Comparison of ENCODE assay signal across 14 mouse cellular contexts in the genomic region with DNA sequence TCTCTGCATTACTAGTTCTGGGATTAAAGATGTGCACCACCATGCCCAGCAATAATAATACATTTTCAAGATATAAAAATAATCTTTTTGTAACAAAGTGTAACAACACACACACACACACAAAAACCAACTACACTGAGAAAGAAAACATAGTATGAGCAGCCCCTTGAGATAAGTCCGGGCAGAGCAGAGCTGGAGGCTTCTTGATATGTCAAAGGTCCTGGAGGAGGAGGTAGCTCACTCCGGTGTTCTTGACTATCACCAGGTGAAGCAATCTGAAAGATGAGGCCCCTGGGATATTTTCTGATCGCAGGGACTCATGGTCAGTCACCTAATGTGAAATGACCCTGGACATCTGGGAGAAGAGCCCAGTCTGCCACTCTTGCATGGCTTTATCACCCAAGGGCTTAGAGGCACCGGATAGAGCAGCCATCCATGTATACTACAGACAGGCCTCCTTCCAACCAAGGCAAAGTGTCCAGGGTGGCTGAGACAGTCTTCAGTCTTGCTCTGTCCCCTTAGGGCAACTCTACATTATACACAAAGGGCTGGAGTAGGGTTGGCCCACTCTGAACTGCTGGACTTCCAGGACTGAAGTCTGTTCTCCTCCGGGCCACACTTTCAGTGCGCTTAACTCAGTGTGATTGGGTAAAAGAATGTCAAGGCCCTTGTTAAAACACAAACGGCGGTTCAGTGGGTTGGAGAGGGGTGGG. TPM values are rescaled to one million over a fixed set of nuclear protein-coding genes. Genes with fewer than 3 reads are reported as not detected.
A peak's percentile ranks its signal among the peaks of the same experiment; 100 is the strongest.
DNase-seq lines count a peak whose midpoint lies in the region; ATAC-seq and TF ChIP-seq lines count a peak whose summit lies in the region.
"Had no signal": no experiment of that assay in that cellular context is flagged by ENCODE, and none has a peak within 500 bp of the region (broad histone marks: within the 10 kb centered on the region; RNA-seq: fewer than 3 reads in every experiment).

No protein-coding gene starts in this region.

- no peak for DNase-seq in forebrain, embryonic 10.5 days (ENCODE audit: extremely low spot score, low spot score)
- no peak for DNase-seq in forebrain, embryonic 11.5 days (ENCODE audit: low spot score)
- peak; percentile 69 for DNase-seq in midbrain, embryonic 11.5 days (ENCODE audit: low spot score, missing footprints)
- DNase-seq in midbrain, embryonic 14.5 days: no peak
- DNase-seq in limb, embryonic 14.5 days (ENCODE audit: low spot score): no peak
- DNase-seq in stomach, postnatal 0 days (ENCODE audit: low spot score): no peak
- DNase-seq in embryo, embryonic 10 days (ENCODE audit: low spot score): no peak
- DNase-seq in thymus, postnatal 0 days (ENCODE audit: low spot score): no peak
- DNase-seq: cerebellum, adult 11 months; gastrocnemius, postnatal 36 days; heart, postnatal 10 days; lung, postnatal 4 days had no signal

- no peaks in the 10 kb centered on the region for H3K27me3 ChIP-seq in forebrain, embryonic 10.5 days (ENCODE audit: poor library complexity, severe bottlenecking)
- H3K27me3 ChIP-seq in forebrain, embryonic 11.5 days (ENCODE audit: control insufficient read depth, insufficient read depth, low read length): no peaks in the 10 kb centered on the region
- no peaks in the 10 kb centered on the region for H3K27me3 ChIP-seq in midbrain, embryonic 11.5 days (ENCODE audit: control insufficient read depth, insufficient read depth, low read length)
- no peaks in the 10 kb centered on the region for H3K27me3 ChIP-seq in midbrain, embryonic 14.5 days (ENCODE audit: control insufficient read depth, insufficient read depth, low read length)
- no peaks in the 10 kb centered on the region for H3K27me3 ChIP-seq in limb, embryonic 14.5 days (ENCODE audit: control insufficient read depth, insufficient read depth, low read length)
- no peaks in the 10 kb centered on the region for H3K27me3 ChIP-seq in stomach, postnatal 0 days (ENCODE audit: control insufficient read depth, insufficient read depth, low read length)

- H3K4me1 ChIP-seq in forebrain, embryonic 10.5 days: peaks cover 17% of the 10 kb centered on the region
- no peaks in the 10 kb centered on the region for H3K4me1 ChIP-seq in forebrain, embryonic 11.5 days (replicated peaks; ENCODE audit: control insufficient read depth, insufficient read depth, low read length)
- no peaks in the 10 kb centered on the region for H3K4me1 ChIP-seq in midbrain, embryonic 11.5 days (ENCODE audit: control insufficient read depth, insufficient read depth, low read length)
- no peaks in the 10 kb centered on the region for H3K4me1 ChIP-seq in midbrain, embryonic 14.5 days (ENCODE audit: control insufficient read depth, insufficient read depth, low read length)
- peaks cover 5% of the 10 kb centered on the region; the same call in 1 of the 2 replicates for H3K4me1 ChIP-seq in limb, embryonic 14.5 days (ENCODE audit: control insufficient read depth, insufficient read depth, low read length)
- no peaks in the 10 kb centered on the region for H3K4me1 ChIP-seq in stomach, postnatal 0 days (replicated peaks; ENCODE audit: control insufficient read depth, insufficient read depth)

- WGBS in forebrain, embryonic 10.5 days: 91% methylated on average over 8 of the region's 8 CpGs
- WGBS in forebrain, embryonic 11.5 days: 88% methylated on average over 8 of the region's 8 CpGs
- 89% methylated on average over 8 of the region's 8 CpGs for WGBS in midbrain, embryonic 11.5 days
- 88% methylated on average over 8 of the region's 8 CpGs for WGBS in midbrain, embryonic 14.5 days
- 72% methylated on average over 8 of the region's 8 CpGs for WGBS in limb, embryonic 14.5 days
- 68% methylated on average over 8 of the region's 8 CpGs for WGBS in stomach, postnatal 0 days

- no peak overlapping the region for H3K4me2 ChIP-seq in forebrain, embryonic 11.5 days (ENCODE audit: low read depth, low read length, severe bottlenecking)
- no peak overlapping the region for H3K4me2 ChIP-seq in midbrain, embryonic 11.5 days
- H3K4me2 ChIP-seq in midbrain, embryonic 14.5 days (ENCODE audit: low read length): no peak overlapping the region
- H3K4me2 ChIP-seq in limb, embryonic 14.5 days (replicated peaks; ENCODE audit: low read depth, low read length, severe bottlenecking): no peak overlapping the region
- no peak overlapping the region for H3K4me2 ChIP-seq in stomach, postnatal 0 days (replicated peaks; ENCODE audit: low read depth)

- ATAC-seq in forebrain, embryonic 11.5 days (replicated peaks; ENCODE audit: low FRiP score): no peak
- no peak for ATAC-seq in midbrain, embryonic 11.5 days (ENCODE audit: low FRiP score)
- no peak for ATAC-seq in midbrain, embryonic 14.5 days (ENCODE audit: low FRiP score, low TSS enrichment)
- no peak for ATAC-seq in limb, embryonic 14.5 days (ENCODE audit: low FRiP score, low read depth)
- peak; percentile 22 for ATAC-seq in stomach, postnatal 0 days (ENCODE audit: low FRiP score, low TSS enrichment)
- ATAC-seq: forebrain, embryonic 14.5 days had no signal

- H3K9me3 ChIP-seq in forebrain, embryonic 10.5 days: no peaks in the 10 kb centered on the region
- H3K9me3 ChIP-seq in forebrain, embryonic 11.5 days (ENCODE audit: control insufficient read depth, low read length): no peaks in the 10 kb centered on the region
- H3K9me3 ChIP-seq in midbrain, embryonic 11.5 days (ENCODE audit: control insufficient read depth, low read length): no peaks in the 10 kb centered on the region
- H3K9me3 ChIP-seq in midbrain, embryonic 14.5 days (ENCODE audit: control insufficient read depth, low read length): no peaks in the 10 kb centered on the region
- H3K9me3 ChIP-seq in limb, embryonic 14.5 days (ENCODE audit: control insufficient read depth, low read length): no peaks in the 10 kb centered on the region
- H3K9me3 ChIP-seq in stomach, postnatal 0 days (ENCODE audit: control insufficient read depth, low read length): no peaks in the 10 kb centered on the region

- no peak for TF ChIP-seq CTCF in stomach, postnatal 0 days (IDR thresholded peaks at IDR 0.05; ENCODE audit: low read depth)

- H3K27ac ChIP-seq in forebrain, embryonic 10.5 days: 0 out of 2 replicates have a peak overlapping the region, but pooled peaks have one; percentile 26
- H3K27ac ChIP-seq in forebrain, embryonic 11.5 days (ENCODE audit: low read depth, low read length): no peak overlapping the region
- no peak overlapping the region for H3K27ac ChIP-seq in midbrain, embryonic 11.5 days (ENCODE audit: low read depth, low read length)
- no peak overlapping the region for H3K27ac ChIP-seq in midbrain, embryonic 14.5 days (replicated peaks; ENCODE audit: low read depth, low read length)
- peak overlapping the region; percentile 41; the same call in 1 of the 2 replicates for H3K27ac ChIP-seq in limb, embryonic 14.5 days (replicated peaks; ENCODE audit: low read depth, low read length)
- H3K27ac ChIP-seq in stomach, postnatal 0 days (replicated peaks): peak overlapping the region; percentile 74

- no peaks in the 10 kb centered on the region for H3K36me3 ChIP-seq in forebrain, embryonic 10.5 days (replicated peaks)
- no peaks in the 10 kb centered on the region for H3K36me3 ChIP-seq in forebrain, embryonic 11.5 days (ENCODE audit: control insufficient read depth, insufficient read depth, low read length)
- H3K36me3 ChIP-seq in midbrain, embryonic 11.5 days (ENCODE audit: control insufficient read depth, insufficient read depth, low read length): no peaks in the 10 kb centered on the region
- no peaks in the 10 kb centered on the region for H3K36me3 ChIP-seq in midbrain, embryonic 14.5 days (ENCODE audit: control insufficient read depth, insufficient read depth, low read length)
- no peaks in the 10 kb centered on the region for H3K36me3 ChIP-seq in limb, embryonic 14.5 days (ENCODE audit: control insufficient read depth, insufficient read depth, low read length)
- no peaks in the 10 kb centered on the region for H3K36me3 ChIP-seq in stomach, postnatal 0 days (ENCODE audit: control insufficient read depth, insufficient read depth, low read length)

- H3K4me3 ChIP-seq in forebrain, embryonic 10.5 days: no peak overlapping the region
- no peak overlapping the region for H3K4me3 ChIP-seq in forebrain, embryonic 11.5 days (ENCODE audit: low read depth, low read length)
- H3K4me3 ChIP-seq in midbrain, embryonic 11.5 days (ENCODE audit: low read depth, low read length): no peak overlapping the region
- no peak overlapping the region for H3K4me3 ChIP-seq in midbrain, embryonic 14.5 days (replicated peaks; ENCODE audit: low read depth, low read length)
- no peak overlapping the region for H3K4me3 ChIP-seq in limb, embryonic 14.5 days (replicated peaks; ENCODE audit: low read length)
- H3K4me3 ChIP-seq in stomach, postnatal 0 days (ENCODE audit: low read depth, low read length): no peak overlapping the region

- no peak for TF ChIP-seq EP300 in stomach, postnatal 0 days (optimal IDR thresholded peaks at IDR 0.05)

- no peak overlapping the region for H3K9ac ChIP-seq in forebrain, embryonic 11.5 days (ENCODE audit: low read length)
- no peak overlapping the region for H3K9ac ChIP-seq in midbrain, embryonic 11.5 days (ENCODE audit: low read length)
- H3K9ac ChIP-seq in midbrain, embryonic 14.5 days (replicated peaks; ENCODE audit: low read length): no peak overlapping the region
- no peak overlapping the region for H3K9ac ChIP-seq in limb, embryonic 14.5 days (ENCODE audit: low read depth, low read length, severe bottlenecking)
- H3K9ac ChIP-seq in stomach, postnatal 0 days (ENCODE audit: low read length): no peak overlapping the region

- no peak for TF ChIP-seq POLR2A in limb, embryonic 14.5 days (IDR thresholded peaks at IDR 0.05; ENCODE audit: borderline replicate concordance, extremely low read depth, insufficient read depth, insufficient read length)

RNA-seq across cellular contexts. Expression of gene Ptma, which starts 45.6 kb away (rescaled TPM):
- polyA plus RNA-seq in forebrain, embryonic 10.5 days (2016; fragmentation: Nextera tagmentation; extraction: Ambion mirVana): 2,941 and 3,273 TPM in 2 replicates
- 3,230 and 3,412 TPM in 2 replicates for polyA plus RNA-seq in forebrain, embryonic 11.5 days (2014; fragmentation: Nextera tagmentation; extraction: Ambion mirVana)
- polyA plus RNA-seq in midbrain, embryonic 11.5 days (2014; fragmentation: Nextera tagmentation; extraction: Ambion mirVana): 3,090 and 3,352 TPM in 2 replicates
- polyA plus RNA-seq in midbrain, embryonic 14.5 days (2014; fragmentation: Nextera tagmentation; extraction: Ambion mirVana): 2,168 and 2,208 TPM in 2 replicates
- polyA plus RNA-seq in limb, embryonic 14.5 days (2012; rRNA removed): 1,648 and 3,055 TPM in 2 replicates
- polyA plus RNA-seq in limb, embryonic 14.5 days (2014; fragmentation: Nextera tagmentation; extraction: Ambion mirVana): 2,429 and 2,674 TPM in 2 replicates
- 1,436 and 1,585 TPM in 2 replicates for polyA plus RNA-seq in stomach, postnatal 0 days (2015; fragmentation: Nextera tagmentation; extraction: Ambion mirVana)
- polyA plus RNA-seq in thymus, postnatal 0 days (2015; fragmentation: Nextera tagmentation; extraction: Ambion mirVana): 3,795 and 4,477 TPM in 2 replicates

RNA-seq across cellular contexts. Expression of gene Tex44, which starts 54.8 kb away (rescaled TPM):
- not detected in 2 replicates for polyA plus RNA-seq in forebrain, embryonic 10.5 days (2016; fragmentation: Nextera tagmentation; extraction: Ambion mirVana)
- polyA plus RNA-seq in forebrain, embryonic 11.5 days (2014; fragmentation: Nextera tagmentation; extraction: Ambion mirVana): not detected in 2 replicates
- not detected in 2 replicates for polyA plus RNA-seq in midbrain, embryonic 11.5 days (2014; fragmentation: Nextera tagmentation; extraction: Ambion mirVana)
- not detected in 2 replicates for polyA plus RNA-seq in midbrain, embryonic 14.5 days (2014; fragmentation: Nextera tagmentation; extraction: Ambion mirVana)
- polyA plus RNA-seq in limb, embryonic 14.5 days (2012; rRNA removed): not detected in 2 replicates
- not detected in 2 replicates for polyA plus RNA-seq in limb, embryonic 14.5 days (2014; fragmentation: Nextera tagmentation; extraction: Ambion mirVana)
- polyA plus RNA-seq in stomach, postnatal 0 days (2015; fragmentation: Nextera tagmentation; extraction: Ambion mirVana): not detected in 2 replicates
- 0.08 TPM in 1 of 2 replicates, not detected in the other for polyA plus RNA-seq in thymus, postnatal 0 days (2015; fragmentation: Nextera tagmentation; extraction: Ambion mirVana)
- polyA plus RNA-seq: forebrain, embryonic 14.5 days; kidney, adult 2 months had no signal

RNA-seq across cellular contexts. Expression of gene Nmur1, which starts 54.9 kb away (rescaled TPM):
- polyA plus RNA-seq in forebrain, embryonic 10.5 days (2016; fragmentation: Nextera tagmentation; extraction: Ambion mirVana): 0.17 and 0.27 TPM in 2 replicates
- polyA plus RNA-seq in forebrain, embryonic 11.5 days (2014; fragmentation: Nextera tagmentation; extraction: Ambion mirVana): 0.72 TPM in 1 of 2 replicates, not detected in the other
- not detected in 2 replicates for polyA plus RNA-seq in midbrain, embryonic 11.5 days (2014; fragmentation: Nextera tagmentation; extraction: Ambion mirVana)
- polyA plus RNA-seq in midbrain, embryonic 14.5 days (2014; fragmentation: Nextera tagmentation; extraction: Ambion mirVana): not detected in 2 replicates
- polyA plus RNA-seq in limb, embryonic 14.5 days (2012; rRNA removed): 0.09 TPM in 1 of 2 replicates, not detected in the other
- 0.17 TPM in 1 of 2 replicates, not detected in the other for polyA plus RNA-seq in limb, embryonic 14.5 days (2014; fragmentation: Nextera tagmentation; extraction: Ambion mirVana)
- polyA plus RNA-seq in stomach, postnatal 0 days (2015; fragmentation: Nextera tagmentation; extraction: Ambion mirVana): 0.52 and 0.56 TPM in 2 replicates
- 0.17 TPM in 1 of 2 replicates, not detected in the other for polyA plus RNA-seq in thymus, postnatal 0 days (2015; fragmentation: Nextera tagmentation; extraction: Ambion mirVana)
- polyA plus RNA-seq: forebrain, embryonic 14.5 days had no signal

Comparison
In these comparisons a context has a peak if more than half of its experiments do, and no peak if none do; other contexts are left out.
1. H3K27ac ChIP-seq: peak in forebrain, embryonic 10.5 days (single experiment), limb, embryonic 14.5 days (single experiment) and stomach, postnatal 0 days (single experiment); none in forebrain, embryonic 11.5 days (single experiment), midbrain, embryonic 11.5 days (single experiment) and midbrain, embryonic 14.5 days (single experiment).